Mouse (Mus musculus) adrenal gland, adult 8-10 months (tissue): ENCODE data around the gene Triap1. TPM values are rescaled to one million over a fixed set of nuclear protein-coding genes. Genes with fewer than 3 reads are reported as not detected.
A peak's percentile ranks its signal among the peaks of the same experiment; 100 is the strongest.
"Not testable (repeated sequence)": the region's sequence is repeated elsewhere in the genome, so short reads cannot be mapped to it uniquely, and the experiment has no call there.

Experiments used
- DNase-seq: peaks from one replicate; pipeline ENCODE4 v3.0.0; 2022
- total RNA-seq, 4 experiments: library from RNA; stranded (reverse); gene quantifications; 2 replicates each; pipeline ENCODE4 v1.2.4; 2022

The Triap1 gene
- total RNA-seq, 4 experiments from 2014 or later = 37.4 to 58.7 (median 46.8) TPM

DNA sequence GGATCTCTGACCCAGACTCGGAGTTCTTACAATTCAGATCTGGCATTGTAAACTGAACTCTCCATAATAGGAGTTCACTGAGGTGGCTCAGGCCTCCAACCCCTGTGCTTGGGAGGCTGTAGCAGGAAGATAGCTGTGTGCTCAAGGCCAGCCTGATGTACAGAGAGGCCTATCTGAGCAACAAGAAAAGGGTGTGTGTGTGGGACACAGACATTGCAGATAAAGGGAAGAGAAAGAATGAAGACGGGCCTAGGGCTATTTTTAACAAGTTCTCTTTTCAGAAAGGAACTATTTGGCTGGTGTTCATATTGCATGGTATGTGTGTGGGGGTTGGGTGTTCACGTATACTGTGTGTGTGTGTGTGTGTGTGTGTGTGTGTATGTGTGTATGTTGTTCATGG, 7.4 kb upstream of the Triap1 start:
- no peak for DNase-seq

DNA sequence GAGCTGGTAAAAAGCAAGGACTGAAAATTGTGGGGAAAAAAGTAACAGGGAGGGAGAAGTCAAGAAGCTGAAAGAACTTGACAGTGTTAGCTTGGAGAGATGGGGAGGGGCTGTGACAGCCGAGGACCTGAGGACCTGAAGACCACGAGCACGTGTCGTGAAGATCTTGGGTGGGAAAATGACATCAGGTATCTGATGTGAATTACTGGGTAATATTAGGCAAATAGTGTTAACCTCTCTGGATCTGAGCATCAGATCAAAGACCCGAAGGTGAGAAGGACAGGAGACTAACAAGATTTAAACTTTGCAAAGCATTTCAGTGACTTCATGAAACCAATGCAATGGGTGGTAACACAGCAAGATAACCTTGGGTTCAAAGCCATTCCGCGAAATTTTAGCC, 1.0 kb upstream of the Triap1 start:
- no peak for DNase-seq

- DNase-seq = no peak
These were observed 515 bp downstream of the Triap1 start for GRCm38 (mm10) chr5:115341314-115342165.

GRCm38 (mm10) chr5:115347564-115347963, 6.5 kb downstream of the Triap1 start:
- DNase-seq = peak; percentile 75

- DNase-seq = peak; percentile 96
These were observed 7.7 kb downstream of the Triap1 start, which contains the start of gene Cox6a1 for GRCm38 (mm10) chr5:115348546-115349224. Gene Cox6a1, minus strand, starts transcription at chr5:115348981.

DNA sequence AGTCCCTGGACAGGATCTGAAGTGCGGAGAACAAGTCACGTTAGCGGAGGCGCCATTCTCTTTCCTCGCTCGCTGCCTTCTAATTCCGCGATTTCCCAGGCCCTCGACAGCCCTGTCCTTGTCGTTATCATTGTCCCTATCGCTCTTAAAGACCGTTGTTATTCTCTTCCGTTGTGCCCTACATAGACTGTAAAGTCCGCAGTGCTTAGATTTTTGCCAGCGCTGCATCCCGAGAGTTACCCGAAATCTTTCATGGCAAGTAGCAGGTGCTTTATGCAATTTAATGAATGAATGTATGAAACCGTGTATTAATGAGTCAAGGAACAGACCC, 8.2 kb downstream of the Triap1 start:
- no peak for DNase-seq

- no peak for DNase-seq
These were observed 10.3 kb downstream of the Triap1 start for GRCm38 (mm10) chr5:115351348-115351747.

DNA sequence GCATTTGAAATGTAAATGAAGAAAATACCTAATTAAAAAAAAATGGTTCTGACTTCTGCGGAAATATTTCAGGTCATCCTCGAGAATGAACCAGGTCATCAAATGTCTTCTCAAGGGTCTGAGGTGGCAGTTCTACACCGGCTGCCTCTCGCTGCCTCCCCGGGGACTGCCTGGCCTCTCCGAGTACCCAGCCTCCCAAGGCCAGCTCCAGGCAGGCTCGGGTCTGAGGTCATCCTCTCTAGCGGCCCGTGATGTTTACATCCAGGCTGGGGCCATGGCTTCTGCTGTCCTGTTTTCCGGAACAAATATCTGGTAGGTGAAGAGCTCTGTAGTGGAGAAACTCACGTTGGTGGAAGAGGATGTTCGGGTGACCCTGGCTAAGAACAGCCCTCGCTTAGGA, 14.0 kb downstream of the Triap1 start:
- DNase-seq = no peak

DNA sequence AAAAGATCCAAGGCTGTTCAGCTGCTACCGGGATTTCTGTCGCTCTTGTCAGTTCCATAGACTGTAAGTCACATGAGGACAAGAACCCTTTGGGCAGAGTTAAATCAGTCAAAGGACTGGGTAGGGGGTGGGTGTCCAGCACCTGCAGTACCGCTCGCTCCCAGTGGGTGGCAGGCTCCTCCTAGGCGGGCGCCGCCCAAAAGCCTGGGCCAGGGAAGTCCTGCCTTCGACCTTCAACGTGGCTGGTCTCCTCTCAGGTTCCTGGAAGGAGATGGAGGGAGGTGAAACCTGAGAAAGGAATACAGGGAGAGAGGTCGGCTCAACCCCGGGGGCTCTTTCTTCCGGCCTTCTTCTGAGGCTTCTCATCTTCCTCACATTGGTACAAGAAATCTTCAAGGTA, 17.8 kb downstream of the Triap1 start:
- DNase-seq = peak; percentile 68

- no peak for DNase-seq
These were observed 18.4 kb downstream of the Triap1 start for GRCm38 (mm10) chr5:115359438-115359837.

DNA sequence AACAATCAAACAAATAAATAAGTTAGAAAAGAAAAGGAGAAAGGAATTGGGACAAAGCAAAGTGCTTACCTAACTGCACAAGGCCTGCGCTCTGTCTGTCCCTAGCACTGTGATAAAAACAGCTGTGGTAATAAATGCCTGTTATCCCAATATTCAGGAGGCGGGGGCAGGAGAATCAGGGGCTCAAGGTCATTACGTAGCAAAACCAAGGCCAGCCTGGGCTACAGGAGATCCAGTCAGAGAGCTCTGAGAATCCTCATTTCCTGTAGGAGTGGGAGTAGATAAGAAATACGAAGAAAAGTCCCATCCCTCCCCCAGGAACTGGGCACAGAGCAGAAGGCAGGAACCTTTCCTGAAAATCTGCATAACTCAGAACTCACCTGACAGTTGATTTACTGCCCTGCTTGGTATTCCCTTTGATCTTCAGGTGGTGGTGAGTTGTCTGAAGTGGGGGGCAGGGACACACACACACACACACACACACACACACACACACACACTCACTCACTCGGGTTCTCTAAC, 18.9 kb downstream of the Triap1 start:
- DNase-seq = no peak

GRCm38 (mm10) chr5:115362216-115362615, 21.2 kb downstream of the Triap1 start:
- DNase-seq = no peak

DNA sequence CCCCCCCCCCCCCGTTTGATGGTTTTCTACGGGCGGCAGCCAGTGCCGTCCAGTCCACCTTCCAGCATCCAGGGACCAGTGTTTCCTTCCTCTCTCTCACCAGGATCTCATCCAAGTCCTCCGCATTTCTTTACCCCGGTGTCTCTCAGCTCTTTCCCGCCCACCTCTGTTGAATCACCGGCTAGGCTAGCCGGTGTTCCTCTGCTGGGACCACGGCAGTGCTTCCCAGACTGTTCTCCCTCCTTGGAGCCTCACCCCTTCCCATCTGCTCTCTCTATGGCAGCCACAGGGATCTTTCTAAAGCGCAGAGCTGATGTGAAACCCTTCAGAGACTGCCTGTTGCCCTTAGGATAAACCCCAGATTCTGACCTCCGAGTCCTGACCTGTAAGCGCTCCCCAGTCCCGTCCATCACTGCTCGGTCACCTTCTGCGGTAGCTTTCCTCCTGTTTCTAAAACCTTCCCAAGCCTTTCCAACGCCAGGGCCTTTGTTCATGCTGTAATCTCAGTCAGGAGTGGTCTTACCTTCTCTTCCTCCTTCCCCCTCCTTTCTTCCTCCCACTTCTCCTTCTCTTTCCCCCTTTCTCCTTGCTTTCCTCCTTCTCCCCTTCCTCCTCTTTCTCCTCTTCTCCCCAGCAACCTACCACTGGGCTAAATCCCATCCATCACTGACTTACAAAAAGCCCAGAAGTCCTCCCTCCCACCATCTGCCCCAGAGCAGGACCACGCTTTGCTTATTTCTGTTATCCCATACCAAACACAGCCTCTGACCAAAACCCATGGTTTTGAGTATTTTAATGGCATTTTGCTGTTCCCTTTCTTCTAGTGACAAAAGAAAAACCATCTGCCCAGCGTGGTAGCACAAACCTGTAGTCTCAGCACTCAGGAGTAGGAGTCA, 22.0 kb downstream of the Triap1 start:
- no peak for DNase-seq

DNA sequence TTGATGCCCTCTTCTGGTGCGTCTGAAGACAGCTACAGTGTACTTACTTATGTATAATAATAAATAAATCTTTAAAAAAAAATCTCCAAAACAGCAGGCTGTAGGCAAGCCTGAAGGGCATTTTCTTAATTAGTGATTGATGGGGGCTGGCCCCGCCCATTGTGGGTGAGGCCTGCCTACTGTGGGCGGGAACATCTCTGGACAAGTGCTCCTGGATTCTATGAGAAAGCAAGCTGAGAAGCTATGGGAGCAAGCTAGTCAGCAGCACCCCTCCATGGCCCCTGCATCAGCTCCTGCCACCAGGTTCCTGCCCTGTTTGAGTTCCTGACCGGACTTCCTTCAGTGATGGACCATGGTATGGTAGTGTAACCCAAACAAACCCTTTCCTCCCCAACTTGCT, 23.8 kb downstream of the Triap1 start:
- DNase-seq = no peak

- DNase-seq = no peak
These were observed 30.7 kb downstream of the Triap1 start for GRCm38 (mm10) chr5:115371736-115372135.

GRCm38 (mm10) chr5:115373441-115374203, 32.6 kb downstream of the Triap1 start:
- DNase-seq = no peak

GRCm38 (mm10) chr5:115374204-115374820, 33.3 kb downstream of the Triap1 start:
- DNase-seq = no peak

DNA sequence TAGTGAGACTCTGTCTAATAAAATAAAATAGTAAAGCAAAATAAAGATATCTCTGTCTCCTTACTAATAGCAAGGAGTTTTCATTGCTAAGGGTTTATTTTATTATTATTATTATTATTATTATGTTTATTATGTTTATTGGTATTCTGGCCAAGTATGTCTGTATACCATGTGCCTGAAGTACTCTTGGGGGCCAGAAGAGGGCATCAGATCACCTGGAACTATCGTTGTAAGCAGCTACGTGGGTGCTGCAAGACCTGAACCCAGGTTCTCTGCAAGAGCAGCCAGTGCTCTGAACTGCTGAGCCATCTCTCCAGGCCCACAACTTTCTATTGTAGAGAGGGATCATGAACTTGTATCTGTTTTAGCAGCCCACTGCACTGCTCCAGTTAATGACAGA, 34.4 kb downstream of the Triap1 start:
- no peak for DNase-seq

DNA sequence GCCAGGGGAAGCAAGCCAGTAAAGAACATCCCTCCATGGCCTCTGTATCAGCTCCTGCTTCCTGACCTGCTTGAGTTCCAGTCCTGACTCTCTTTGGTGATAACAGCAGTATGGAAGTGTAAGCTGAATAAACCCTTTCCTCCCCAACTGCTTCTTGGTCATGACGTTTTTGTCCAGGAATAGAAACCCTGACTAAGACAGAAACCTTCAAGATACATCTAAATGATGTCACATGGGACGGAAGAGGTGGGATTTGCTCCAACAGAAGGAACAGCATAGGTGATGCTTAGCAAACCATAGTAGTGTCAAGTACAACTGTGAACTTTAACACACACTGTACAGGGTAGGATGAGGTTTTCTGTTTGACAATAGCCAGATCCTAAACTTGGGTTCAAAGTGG, 37.9 kb downstream of the Triap1 start:
- not testable (repeated sequence) for DNase-seq

DNA sequence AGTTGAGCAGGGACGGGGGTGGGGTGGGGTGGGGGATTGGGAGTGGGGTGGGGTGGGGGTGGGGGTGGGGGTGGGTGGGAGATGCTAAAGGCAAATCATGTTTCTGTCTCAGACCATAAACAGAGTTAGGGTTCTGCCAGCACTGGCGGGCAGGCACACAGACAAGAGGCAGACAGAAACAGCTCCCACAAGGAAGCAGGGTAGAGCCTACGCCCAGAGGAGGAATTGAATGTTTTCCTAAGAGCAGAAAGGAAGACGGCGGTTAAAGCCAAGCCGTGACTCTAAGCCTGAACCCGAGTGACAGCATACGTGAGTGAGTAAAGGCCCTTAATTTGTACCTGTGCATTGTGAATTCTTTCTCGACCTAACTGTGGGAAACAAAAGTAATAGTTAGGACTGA, 50.9 kb downstream of the Triap1 start:
- DNase-seq = no peak

DNA sequence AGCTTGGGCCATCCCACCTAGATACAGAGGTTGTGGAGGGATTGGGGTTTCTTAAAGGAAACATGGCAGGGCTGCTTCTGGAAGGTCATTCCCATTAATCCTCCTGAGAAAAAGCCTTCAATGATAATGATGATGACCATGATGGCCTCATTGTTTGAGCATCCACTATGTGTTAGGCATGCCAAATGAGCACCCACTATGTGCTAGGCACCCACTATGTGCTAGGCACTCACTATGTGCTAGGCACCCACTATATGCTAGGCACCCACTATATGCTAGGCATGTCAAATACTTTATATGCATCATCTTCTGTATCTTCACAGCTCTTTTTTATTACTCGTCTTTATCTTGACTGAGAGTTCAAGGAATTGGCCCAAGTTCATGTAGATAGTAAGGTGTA, 51.9 kb downstream of the Triap1 start:
- DNase-seq = no peak
